Mouse (Mus musculus) lung, adult 2 months (tissue): ENCODE data around the gene Siae.

Source experiments
- CTCF ChIP-seq: fragments of 200-500 bp; IDR thresholded peaks from 2 replicates; pipeline ENCODE4 v1.5.1; 2011; ENCODE audit warnings: mild to moderate bottlenecking, low read length, control low read depth; ENCODE audit not compliant: insufficient read depth
- POLR2A ChIP-seq: fragments of 200-500 bp; IDR thresholded peaks from 2 replicates; pipeline ENCODE4 v1.6.1; 2011; ENCODE audit warnings: low read depth, mild to moderate bottlenecking, control low read depth, low read length, borderline replicate concordance; ENCODE audit errors: extremely low read depth

DNA sequence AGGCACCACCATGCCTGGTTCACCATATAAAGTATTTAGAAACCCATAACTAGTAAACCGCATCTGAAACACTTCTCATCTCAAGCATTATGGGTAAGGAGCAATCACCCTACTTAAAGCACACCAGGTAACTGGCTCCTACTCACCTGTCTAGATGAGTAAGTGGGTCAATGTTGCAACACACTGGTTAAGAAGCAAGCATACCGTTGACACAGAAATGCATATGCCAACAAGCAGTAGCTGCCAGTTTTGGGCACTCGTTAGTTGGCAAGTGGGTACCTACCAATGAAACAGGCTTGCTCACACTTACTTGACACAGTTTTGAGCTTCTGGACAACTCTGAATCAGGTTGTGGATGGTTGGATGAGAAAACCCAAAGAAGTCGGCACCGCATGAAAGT lies 95.1 kb downstream of the Siae start:
- no peak for TF ChIP-seq CTCF
- no peak for TF ChIP-seq POLR2A
